Mouse (Mus musculus): Measurements from ENCODE around the gene Cyp39a1.

Gene Cyp39a1

DNA sequence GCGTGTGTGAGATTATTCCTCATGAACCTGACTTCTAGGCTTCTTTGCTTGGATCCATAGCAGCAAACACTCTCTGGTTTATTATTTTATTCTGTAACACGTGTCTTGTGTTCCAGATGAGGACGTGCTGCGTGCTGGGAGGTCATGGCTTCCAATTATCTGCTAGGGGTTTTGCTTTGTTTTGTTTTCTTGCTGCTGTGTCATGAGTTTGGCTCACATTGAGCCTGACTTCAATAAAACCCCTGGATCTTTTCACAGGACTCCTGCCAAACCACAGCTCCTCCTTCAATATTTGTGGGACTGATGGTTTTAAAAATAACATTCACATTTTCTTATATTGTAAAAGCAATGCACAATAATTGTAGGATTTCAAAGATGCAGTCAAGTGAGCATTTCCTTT is 117.3 kb downstream of the Cyp39a1 start:
- no peak for DNase-seq (ENCODE audit: low spot score)

DNA sequence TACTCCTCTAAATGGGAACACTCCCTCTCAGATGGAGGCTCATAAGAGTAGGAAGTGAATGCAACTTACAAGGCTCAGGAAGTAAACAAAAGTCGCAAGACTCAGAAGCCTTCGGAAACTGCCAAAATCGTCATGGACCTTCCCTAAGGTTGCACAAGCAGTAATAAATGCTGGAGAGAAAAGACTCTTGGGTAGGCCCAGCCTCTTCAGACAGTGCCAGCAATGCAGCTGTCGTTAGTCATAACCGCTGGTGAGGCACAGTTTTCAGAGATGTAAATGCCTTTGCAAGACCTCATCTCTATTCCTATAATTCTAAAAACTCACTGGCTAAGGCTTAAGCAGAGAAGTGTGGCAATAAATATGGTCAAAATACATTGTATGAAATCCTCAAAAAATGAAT is 121.0 kb downstream of the Cyp39a1 start:
- no peak for DNase-seq (ENCODE audit: low spot score)

DNA sequence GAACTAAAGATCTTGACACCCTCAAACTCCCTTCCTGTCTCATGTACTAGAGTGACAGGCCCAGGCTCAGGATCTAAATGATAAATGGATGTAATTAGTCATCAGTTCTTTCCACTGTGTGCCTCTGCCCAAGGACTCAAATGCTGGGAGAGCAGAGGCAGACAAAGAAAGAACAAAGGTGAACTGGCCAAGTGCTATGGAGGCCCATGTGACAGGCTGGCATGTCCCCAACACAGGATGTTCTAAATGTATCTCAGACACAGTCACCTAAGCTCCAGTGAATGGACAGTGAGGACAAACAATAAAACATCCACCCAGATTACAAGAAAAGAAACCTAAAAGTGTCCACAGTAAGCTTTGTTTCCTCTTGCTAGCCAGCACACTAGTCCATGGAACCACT is 122.2 kb downstream of the Cyp39a1 start:
- no peak for DNase-seq (ENCODE audit: low spot score)

DNA sequence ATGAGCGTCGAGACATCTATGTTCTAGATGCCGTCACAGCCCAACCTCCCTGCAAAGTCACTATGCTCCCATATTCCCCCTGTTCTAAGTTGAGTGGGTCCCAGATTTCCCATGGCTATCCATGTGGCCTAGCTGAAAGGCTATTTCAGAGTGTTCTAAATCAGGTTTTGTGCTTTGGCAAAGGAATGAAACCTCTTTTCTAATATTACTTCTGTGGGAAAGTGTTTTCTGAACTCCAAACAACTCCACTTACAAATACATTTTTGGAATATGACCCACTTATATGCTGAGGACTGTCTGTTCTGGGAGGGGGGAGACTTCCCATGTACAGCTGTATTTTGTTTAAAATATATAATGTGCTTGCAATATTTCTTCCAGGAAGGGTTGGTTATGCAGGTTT is 124.5 kb downstream of the Cyp39a1 start:
- DNase-seq (ENCODE audit: low spot score) = no peak

DNA sequence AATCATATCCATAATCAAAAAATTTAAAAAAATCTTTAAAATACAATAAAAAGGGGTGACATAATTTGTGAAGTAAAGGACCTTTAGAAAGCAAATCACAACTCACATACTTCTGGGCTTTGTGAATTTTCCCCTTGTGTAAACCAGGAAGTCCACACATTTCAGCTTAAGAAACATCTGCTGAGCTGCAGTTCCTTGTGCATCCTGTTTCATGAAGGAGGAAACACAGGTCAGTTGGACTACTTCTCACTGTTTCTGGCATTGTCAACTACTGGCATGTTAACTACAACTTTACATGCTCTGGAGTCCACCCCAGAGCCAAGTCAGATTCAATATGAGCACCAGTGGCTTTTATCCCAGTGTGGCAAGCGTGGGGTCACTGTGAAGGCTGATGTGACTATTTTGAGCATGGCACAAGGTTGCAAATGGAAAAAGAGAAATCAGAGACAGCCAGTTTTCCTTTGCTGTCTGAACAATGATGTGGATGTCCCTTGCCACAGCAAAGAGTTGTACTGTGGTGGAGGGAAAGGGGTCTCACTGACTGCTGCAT is 127.6 kb downstream of the Cyp39a1 start:
- DNase-seq (ENCODE audit: low spot score) = no peak

All from lung, postnatal 25 days (tissue).